ENCODE assay signal across 9 mouse cellular contexts in genomic region chr2:65566793-65567787, GRCm38 (mm10). TPM values are rescaled to one million over a fixed set of nuclear protein-coding genes. Genes with fewer than 3 reads are reported as not detected.
DNase-seq lines count a peak whose midpoint lies in the region; ATAC-seq lines count a peak whose summit lies in the region.
"Had no signal": no experiment of that assay in that cellular context is flagged by ENCODE, and none has a peak within 500 bp of the region (broad histone marks: within the 10 kb centered on the region; RNA-seq: fewer than 3 reads in every experiment).

Gene Scn3a, minus strand, starts transcription at chr2:65567627.

- no peaks in the 10 kb centered on the region for H3K36me3 ChIP-seq in kidney, embryonic 14.5 days (ENCODE audit: control insufficient read depth, insufficient read depth, low read length)
- H3K36me3 ChIP-seq in limb, embryonic 12.5 days: no peaks in the 10 kb centered on the region
- H3K36me3 ChIP-seq: stomach, embryonic 15.5 days had no signal

- no peak within 1 kb of the TSS for H3K4me3 ChIP-seq in kidney, embryonic 14.5 days (ENCODE audit: low read length)
- no peak within 1 kb of the TSS for H3K4me3 ChIP-seq in limb, embryonic 12.5 days (replicated peaks)
- H3K4me3 ChIP-seq: stomach, embryonic 15.5 days had no signal

- H3K4me1 ChIP-seq in kidney, embryonic 14.5 days (ENCODE audit: control insufficient read depth, insufficient read depth, low read length): no peaks in the 10 kb centered on the region
- no peaks in the 10 kb centered on the region for H3K4me1 ChIP-seq in limb, embryonic 12.5 days (replicated peaks)
- H3K4me1 ChIP-seq: stomach, embryonic 15.5 days had no signal

- H3K27ac ChIP-seq in kidney, embryonic 14.5 days (ENCODE audit: low read depth, low read length): no peak within 1 kb of the TSS
- H3K27ac ChIP-seq in limb, embryonic 12.5 days: no peak within 1 kb of the TSS
- H3K27ac ChIP-seq: stomach, embryonic 15.5 days had no signal

- 27% methylated on average over 16 of the region's 16 CpGs for WGBS in kidney, embryonic 14.5 days
- WGBS in limb, embryonic 12.5 days: 20% methylated on average over 16 of the region's 16 CpGs

- no peak within 1 kb of the TSS for H3K4me2 ChIP-seq in kidney, embryonic 14.5 days (replicated peaks; ENCODE audit: low read depth, low read length)
- peak within 1 kb of the TSS; percentile 19; the same call in 1 of the 2 replicates for H3K4me2 ChIP-seq in limb, embryonic 12.5 days
- H3K4me2 ChIP-seq: stomach, embryonic 15.5 days had no signal

- no peak within 1 kb of the TSS for H3K9ac ChIP-seq in kidney, embryonic 14.5 days (ENCODE audit: low read depth, low read length)
- no peak within 1 kb of the TSS for H3K9ac ChIP-seq in limb, embryonic 12.5 days (replicated peaks)
- H3K9ac ChIP-seq: stomach, embryonic 15.5 days had no signal

- H3K27me3 ChIP-seq in kidney, embryonic 14.5 days (ENCODE audit: control insufficient read depth, insufficient read depth, low read length): no peaks in the 10 kb centered on the region
- H3K27me3 ChIP-seq in limb, embryonic 12.5 days: no peaks in the 10 kb centered on the region
- H3K27me3 ChIP-seq: stomach, embryonic 15.5 days had no signal

- H3K9me3 ChIP-seq in kidney, embryonic 14.5 days (ENCODE audit: control insufficient read depth, low read length): no peaks in the 10 kb centered on the region
- no peaks in the 10 kb centered on the region for H3K9me3 ChIP-seq in limb, embryonic 12.5 days
- H3K9me3 ChIP-seq: stomach, embryonic 15.5 days had no signal

- peak; percentile 57 for DNase-seq in testis, postnatal 10 days (ENCODE audit: low spot score)
- no peak for DNase-seq in testis, postnatal 14 days (ENCODE audit: low spot score)
- peak; percentile 76 to 81 for DNase-seq in cerebellum, postnatal 10 days
- DNase-seq in frontal cortex, postnatal 14 days (ENCODE audit: low spot score in 2 of 2): peak; percentile 25 to 55
- peak; percentile 51 for DNase-seq in neural tube, embryonic 10.5 days (ENCODE audit: extremely low spot score, low spot score)
- DNase-seq in Muller cell, postnatal 12 days (ENCODE audit: inconsistent ontology term): no peak

- peak; percentile 77 for ATAC-seq in kidney, embryonic 14.5 days (ENCODE audit: low FRiP score, low TSS enrichment)
- peak; percentile 54; the same call in 1 of the 2 replicates for ATAC-seq in limb, embryonic 12.5 days (ENCODE audit: insufficient number of reproducible peaks, insufficient read depth, low FRiP score, low TSS enrichment, low read depth)

RNA-seq across cellular contexts. Expression of gene Scn3a, which starts in this region (rescaled TPM):
- 0.17 and 0.22 TPM in 2 replicates for polyA plus RNA-seq in kidney, embryonic 14.5 days (2014; fragmentation: Nextera tagmentation; extraction: Ambion mirVana)
- polyA plus RNA-seq in limb, embryonic 12.5 days (2016; fragmentation: Nextera tagmentation; extraction: Ambion mirVana): 1.9 and 2.5 TPM in 2 replicates

Comparison
In these comparisons a context has a peak if more than half of its experiments do, and no peak if none do; other contexts are left out.
1. DNase-seq: peak in testis, postnatal 10 days (single experiment), cerebellum, postnatal 10 days (2 of 2), frontal cortex, postnatal 14 days (2 of 2) and neural tube, embryonic 10.5 days (single experiment); none in testis, postnatal 14 days (single experiment) and Muller cell, postnatal 12 days (single experiment).
2. Peak in ATAC-seq in kidney, embryonic 14.5 days; RNA of the gene not detected or under 1 TPM.